Mouse (Mus musculus) liver, embryonic 13.5 days (tissue): ENCODE measurements around the gene 1110059G10Rik. TPM values are rescaled to one million over a fixed set of nuclear protein-coding genes. Genes with fewer than 3 reads are reported as not detected.

Source experiments
- ATAC-seq: fragments of 200-750 bp; cut with Nextera tagmentation; 2 replicates; pipeline ENCODE4 v1.8.0; 2017; ENCODE audit warnings: low read depth, mild to moderate bottlenecking, moderate number of reproducible peaks, moderate library complexity
- DNase-seq: peaks from one replicate; pipeline ENCODE4 v3.0.0; 2022
- H3K27ac ChIP-seq: fragments of 300-500 bp; sonication (generic); 2 replicates; pipeline ENCODE4 v1.5.1; 2015; ENCODE audit warnings: moderate library complexity, mild to moderate bottlenecking, inconsistent platforms
- H3K27me3 ChIP-seq: fragments of 300-500 bp; sonication (generic); 2 replicates; pipeline ENCODE4 v1.6.1; 2015; ENCODE audit warnings: mild to moderate bottlenecking, inconsistent platforms
- H3K36me3 ChIP-seq: fragments of 300-500 bp; sonication (generic); 2 replicates; pipeline ENCODE4 v1.6.1; 2015; ENCODE audit warnings: mild to moderate bottlenecking, inconsistent platforms
- H3K4me1 ChIP-seq: fragments of 300-500 bp; sonication (generic); replicated peaks from 2 replicates; pipeline ENCODE4 v1.6.1; 2015; ENCODE audit warnings: inconsistent platforms
- H3K4me2 ChIP-seq: fragments of 300-500 bp; sonication (generic); 2 replicates; pipeline ENCODE4 v1.6.1; 2015; ENCODE audit warnings: inconsistent platforms, mild to moderate bottlenecking, moderate library complexity
- H3K4me3 ChIP-seq: fragments of 300-500 bp; sonication (generic); replicated peaks from 2 replicates; pipeline ENCODE4 v1.5.1; 2015; ENCODE audit warnings: mild to moderate bottlenecking, inconsistent platforms
- H3K9ac ChIP-seq: fragments of 300-500 bp; sonication (generic); 2 replicates; pipeline ENCODE4 v1.6.1; 2015; ENCODE audit warnings: mild to moderate bottlenecking, inconsistent platforms
- H3K9me3 ChIP-seq: fragments of 300-500 bp; sonication (generic); replicated peaks from 2 replicates; pipeline ENCODE4 v1.6.1; 2016; ENCODE audit warnings: inconsistent platforms
- WGBS: fragments of 180-500 bp; shearing (Covaris S2); methylation state at CpG from one replicate; pipeline ENCODE4 v1.1.7; 2015; ENCODE audit not compliant: insufficient replicate concordance; 5-methylcytosine and 5-hydroxymethylcytosine counted together
- polyA plus RNA-seq: library from polyadenylated mRNA; unstranded; fragments of >200 nt; fragmentation: Nextera tagmentation; extraction: Ambion mirVana; gene quantifications from 2 replicates; pipeline ENCODE4 v1.2.1, GENCODE M21; 2015

Gene 1110059G10Rik
- 19.3 and 22.2 TPM in 2 replicates for polyA plus RNA-seq

DNA sequence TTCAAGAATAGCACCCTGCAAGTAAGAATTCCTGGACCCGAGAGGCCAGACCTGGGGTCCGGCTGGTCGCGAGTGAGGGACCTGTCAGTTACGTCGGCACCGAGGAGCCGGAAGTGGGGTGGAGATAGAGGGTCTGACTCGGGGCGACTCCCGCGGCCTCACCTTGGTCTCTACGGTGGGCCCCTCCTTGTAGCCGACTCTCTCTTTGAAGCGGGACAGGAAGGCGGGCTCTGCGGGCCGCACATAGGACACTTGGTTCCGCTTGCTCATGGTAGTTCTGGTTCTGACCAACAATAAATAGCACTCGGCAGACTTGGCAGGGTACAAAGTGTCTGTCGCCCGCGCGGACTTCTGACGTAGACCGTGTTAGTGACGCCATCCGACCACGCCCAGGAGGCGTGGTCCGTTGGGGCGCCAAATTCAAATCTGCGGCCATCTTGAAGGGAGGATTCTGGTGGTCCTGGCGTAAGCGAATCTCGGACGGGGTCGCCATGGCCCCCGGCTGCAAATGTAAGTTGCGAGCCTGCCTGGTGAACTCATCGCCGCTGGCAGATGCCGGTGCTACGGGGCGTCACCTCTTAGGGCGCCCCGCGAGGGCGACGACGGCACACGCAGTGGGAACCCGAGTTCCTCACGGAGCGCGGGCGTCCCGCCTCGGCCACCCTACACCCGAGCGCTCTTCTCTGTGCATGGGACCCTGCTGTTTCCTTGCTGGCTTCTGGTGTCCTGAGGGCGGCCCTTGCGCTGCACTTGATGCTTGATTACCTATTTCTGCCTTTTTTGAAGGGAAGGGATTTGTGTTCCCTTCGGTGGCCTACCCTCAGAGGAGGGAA lies at the start of gene 1110059G10Rik, which contains the start of gene Kif15:
Gene 1110059G10Rik (minus strand): TSS at position 358 of the 833 bp plus-strand sequence.
Gene Kif15 (plus strand): TSS at position 404 of the 833 bp plus-strand sequence.
- no peaks in the 10 kb centered on the region for H3K9me3 ChIP-seq
- H3K4me2 ChIP-seq: peak within 1 kb of the TSS; percentile 83
- H3K4me3 ChIP-seq: peak within 1 kb of the TSS; percentile 90
- no peaks in the 10 kb centered on the region for H3K27me3 ChIP-seq
- ATAC-seq (peak; percentile 93), DNase-seq (peak; percentile 89)
- WGBS: under 1% methylated on average over 64 of the region's 64 CpGs
- H3K9ac ChIP-seq: peak within 1 kb of the TSS; percentile 90
- peak within 1 kb of the TSS; percentile 76 for H3K27ac ChIP-seq
- peaks cover 29% of the 10 kb centered on the region for H3K4me1 ChIP-seq
- peaks cover 30% of the 10 kb centered on the region for H3K36me3 ChIP-seq

- DNase-seq (no peak), ATAC-seq (no peak)
- H3K9me3 ChIP-seq: no peaks in the 10 kb centered on the region
- no peak overlapping the region for H3K9ac ChIP-seq
- 85% methylated on average over 4 of the region's 4 CpGs for WGBS
- peaks cover 91% of the 10 kb centered on the region for H3K36me3 ChIP-seq
- no peak overlapping the region for H3K4me2 ChIP-seq
- H3K27me3 ChIP-seq: no peaks in the 10 kb centered on the region
- no peak overlapping the region for H3K4me3 ChIP-seq
- H3K4me1 ChIP-seq: no peaks in the 10 kb centered on the region
- no peak overlapping the region for H3K27ac ChIP-seq
Measured at GRCm38 (mm10) chr9:122999193-122999586, 48.4 kb upstream of the 1110059G10Rik start.

DNA sequence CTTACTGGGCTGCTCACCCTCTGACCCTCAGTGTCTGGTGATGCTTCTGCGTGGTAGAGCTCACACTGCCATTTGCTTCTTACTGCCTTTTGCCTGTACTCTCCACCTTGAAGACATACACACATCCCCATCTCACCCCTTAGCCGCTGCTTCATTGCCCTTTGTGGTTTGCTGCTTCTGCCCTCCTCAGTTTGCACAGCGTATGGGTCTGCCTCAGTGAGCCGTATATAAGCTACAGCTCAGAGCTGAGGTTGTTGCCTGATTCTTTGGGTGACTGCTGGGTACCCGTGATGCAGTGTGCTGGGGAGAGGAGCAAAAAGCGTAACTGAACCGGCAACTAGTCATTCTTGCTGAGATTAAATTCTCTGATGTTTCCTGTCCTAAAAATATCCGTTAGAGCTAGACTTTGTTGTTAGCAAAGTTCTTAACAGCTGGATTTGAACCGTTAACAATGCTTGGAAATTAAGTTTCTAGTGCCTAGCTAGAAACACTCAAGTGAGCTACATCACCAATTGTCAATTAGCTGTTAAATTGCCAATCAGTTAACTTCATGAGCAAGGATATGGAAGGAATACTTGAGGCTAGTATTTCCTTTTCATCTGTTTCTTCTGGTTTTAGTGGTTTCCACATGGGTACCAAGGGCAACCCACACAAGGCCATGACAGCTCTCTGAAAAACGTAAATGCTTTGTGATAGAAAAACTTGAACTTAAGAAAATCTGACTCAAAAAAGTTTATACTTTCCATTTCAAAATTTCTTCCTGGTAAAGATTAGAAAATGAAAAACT lies 47.8 kb upstream of the 1110059G10Rik start:
- no peak overlapping the region for H3K4me2 ChIP-seq
- H3K9ac ChIP-seq: no peak overlapping the region
- 82% methylated on average over 10 of the region's 10 CpGs for WGBS
- H3K4me1 ChIP-seq: no peaks in the 10 kb centered on the region
- DNase-seq (no peak), ATAC-seq (no peak)
- no peak overlapping the region for H3K4me3 ChIP-seq
- H3K27me3 ChIP-seq: no peaks in the 10 kb centered on the region
- no peak overlapping the region for H3K27ac ChIP-seq
- peaks cover 91% of the 10 kb centered on the region for H3K36me3 ChIP-seq
- no peaks in the 10 kb centered on the region for H3K9me3 ChIP-seq

GRCm38 (mm10) chr9:122928915-122929314 lies 21.9 kb downstream of the 1110059G10Rik start:
- Histone ChIP-seq H3K36me3 (peaks cover 57% of the 10 kb centered on the region), H3K27ac (no peak overlapping the region), H3K9me3 (no peaks in the 10 kb centered on the region), H3K4me1 (peaks cover 8% of the 10 kb centered on the region; the same call in 1 of the 2 replicates), H3K4me3 (no peak overlapping the region), H3K27me3 (no peaks in the 10 kb centered on the region), H3K4me2 (no peak overlapping the region), H3K9ac (no peak overlapping the region)
- 44% methylated on average over 3 of the region's 3 CpGs for WGBS
- ATAC-seq: peak; percentile 57; the same call in 1 of the 2 replicates
- DNase-seq: no peak

DNA sequence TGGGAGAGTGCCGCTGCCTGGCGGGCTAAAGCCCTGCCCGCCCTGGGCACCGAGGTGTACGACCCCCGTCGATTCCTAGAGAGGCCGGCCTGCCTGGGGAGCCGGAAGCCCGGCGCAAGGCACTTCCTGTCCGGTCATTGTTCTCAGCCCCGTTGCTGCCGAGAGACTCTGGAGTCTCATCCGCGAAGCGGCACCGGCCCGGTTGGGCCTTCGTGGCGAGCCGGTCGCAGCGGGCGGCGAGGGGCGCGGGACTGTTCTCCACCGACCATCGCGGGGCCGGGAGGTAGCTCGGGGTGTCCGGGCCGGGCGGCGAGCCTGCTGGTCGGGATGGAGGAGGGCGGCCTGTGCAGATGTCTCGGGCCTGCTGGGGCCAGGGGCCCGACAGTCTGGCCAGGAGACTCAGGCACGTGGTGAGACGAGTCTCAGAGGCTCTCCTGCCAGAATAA lies 27.8 kb downstream of the 1110059G10Rik start, which contains the start of gene Zfp105:
Gene Zfp105 (plus strand): TSS at position 137 of the 446 bp plus-strand sequence.
- under 1% methylated on average over 43 of the region's 43 CpGs for WGBS
- Histone ChIP-seq H3K9me3 (no peaks in the 10 kb centered on the region), H3K9ac (peak within 1 kb of the TSS; percentile 75), H3K4me2 (peak within 1 kb of the TSS; percentile 76), H3K36me3 (peaks cover 25% of the 10 kb centered on the region), H3K27ac (no peak within 1 kb of the TSS), H3K4me3 (peak within 1 kb of the TSS; percentile 65), H3K27me3 (peaks cover 29% of the 10 kb centered on the region), H3K4me1 (peaks cover 17% of the 10 kb centered on the region)
- peak; percentile 68 for ATAC-seq
- peak; percentile 38 for DNase-seq

GRCm38 (mm10) chr9:122922436-122922835 lies 28.4 kb downstream of the 1110059G10Rik start:
- ATAC-seq (no peak), DNase-seq (no peak)
- H3K4me2 ChIP-seq: peak overlapping the region; percentile 76
- WGBS: 24% methylated on average over 3 of the region's 3 CpGs
- peak overlapping the region; percentile 65 for H3K4me3 ChIP-seq
- H3K4me1 ChIP-seq: peaks cover 17% of the 10 kb centered on the region
- H3K9me3 ChIP-seq: no peaks in the 10 kb centered on the region
- peaks cover 20% of the 10 kb centered on the region for H3K36me3 ChIP-seq
- H3K27ac ChIP-seq: no peak overlapping the region
- no peak overlapping the region for H3K9ac ChIP-seq
- H3K27me3 ChIP-seq: peaks cover 29% of the 10 kb centered on the region

- ATAC-seq (0 out of 2 replicates have a peak, but pooled peaks have one; percentile 15), DNase-seq (peak; percentile 2)
- Histone ChIP-seq H3K36me3 (no peaks in the 10 kb centered on the region), H3K4me1 (no peaks in the 10 kb centered on the region), H3K27ac (no peak overlapping the region), H3K9ac (no peak overlapping the region), H3K4me2 (peak overlapping the region; percentile 48), H3K27me3 (peaks cover 6% of the 10 kb centered on the region; the same call in 1 of the 2 replicates), H3K4me3 (peak overlapping the region; percentile 44), H3K9me3 (no peaks in the 10 kb centered on the region)
- WGBS: 20% methylated on average over 32 of the region's 32 CpGs
Measured at GRCm38 (mm10) chr9:122902717-122903535, 47.9 kb downstream of the 1110059G10Rik start.

- H3K27me3 ChIP-seq: peaks cover 6% of the 10 kb centered on the region; the same call in 1 of the 2 replicates
- H3K4me2 ChIP-seq: no peak overlapping the region
- no peaks in the 10 kb centered on the region for H3K4me1 ChIP-seq
- no peaks in the 10 kb centered on the region for H3K9me3 ChIP-seq
- ATAC-seq: no peak
- DNase-seq: no peak
- no peak overlapping the region for H3K4me3 ChIP-seq
- no peak overlapping the region for H3K9ac ChIP-seq
- 58% methylated on average over 2 of the region's 2 CpGs for WGBS
- H3K27ac ChIP-seq: no peak overlapping the region
- no peaks in the 10 kb centered on the region for H3K36me3 ChIP-seq
Measured at GRCm38 (mm10) chr9:122901047-122901446, 49.8 kb downstream of the 1110059G10Rik start.
